Mouse (Mus musculus) spleen, adult 18-20 months (tissue): ENCODE results near the gene Supt20.
"Not testable (repeated sequence)": the region's sequence is repeated elsewhere in the genome, so short reads cannot be mapped to it uniquely, and the experiment has no call there.

ENCODE experiments used
- DNase-seq, 2 experiments: peaks; one replicate each; pipeline ENCODE4 v3.0.0; 2022; ENCODE audit warnings: mixed read lengths in 2 of 2

The Supt20 gene

DNA sequence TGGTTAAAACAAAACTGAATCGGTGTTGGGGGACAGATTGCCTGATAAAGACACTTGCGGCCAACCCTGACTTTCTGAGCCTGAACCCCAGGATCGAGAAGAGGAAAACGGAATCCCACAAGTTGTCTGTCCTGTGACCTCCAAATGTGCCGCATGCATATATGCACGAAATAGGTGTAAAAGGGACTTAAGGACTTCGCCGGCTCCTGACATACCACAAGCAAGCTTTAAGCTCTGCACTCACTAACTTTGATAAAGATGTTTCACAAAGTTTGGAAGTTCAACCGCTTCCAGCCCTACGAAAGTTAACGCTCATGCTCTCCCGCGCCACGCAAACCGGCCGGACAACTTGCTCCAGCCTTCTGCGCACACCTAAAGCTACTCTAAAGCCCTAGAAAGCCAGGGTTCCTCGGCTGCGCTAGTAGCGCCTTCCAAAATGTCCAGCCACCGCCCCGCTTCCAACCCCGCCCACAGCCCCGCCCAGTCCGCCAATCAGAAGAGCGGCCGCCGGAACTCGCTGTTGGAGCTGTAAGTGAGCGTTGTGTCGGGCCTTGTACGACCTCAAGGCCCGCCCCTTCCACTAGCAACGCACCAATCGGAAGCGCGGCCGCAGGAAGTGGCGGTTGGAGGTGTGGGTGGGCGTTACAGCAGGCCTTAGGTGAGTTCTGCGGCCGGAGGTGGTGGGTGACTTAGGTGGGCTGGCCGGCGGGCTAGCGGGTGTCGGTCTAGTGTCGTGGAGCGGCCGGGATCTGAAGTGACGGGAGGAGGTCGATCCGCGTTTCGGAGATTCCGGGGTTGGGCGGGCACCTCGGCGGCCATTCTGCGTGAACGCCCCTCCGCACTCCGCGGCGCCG is at the start of gene Supt20:
Gene Supt20 (plus strand): TSS at position 606 of the 854 bp plus-strand sequence.
- peak; percentile 84 to 87 for DNase-seq

DNA sequence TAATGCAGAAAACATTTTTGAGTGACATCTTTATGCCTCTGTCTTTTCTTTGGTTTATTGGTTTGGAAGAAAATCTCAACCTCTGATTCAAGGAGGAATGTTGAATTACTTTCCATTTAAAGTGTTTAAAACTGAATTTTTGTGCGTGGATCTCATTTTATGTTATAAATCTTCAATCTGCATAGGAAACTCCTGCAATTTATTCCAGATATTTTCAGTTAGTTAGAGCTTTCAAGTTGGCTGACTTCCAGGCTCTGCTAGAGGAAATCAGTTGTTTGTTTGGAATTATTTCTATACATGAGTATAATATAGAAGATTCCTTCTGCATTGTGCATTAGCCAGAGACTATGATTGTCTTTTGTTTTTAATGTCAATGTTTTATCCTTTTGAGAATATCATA is 49.8 kb upstream of the Supt20 start:
- no peak for DNase-seq

DNA sequence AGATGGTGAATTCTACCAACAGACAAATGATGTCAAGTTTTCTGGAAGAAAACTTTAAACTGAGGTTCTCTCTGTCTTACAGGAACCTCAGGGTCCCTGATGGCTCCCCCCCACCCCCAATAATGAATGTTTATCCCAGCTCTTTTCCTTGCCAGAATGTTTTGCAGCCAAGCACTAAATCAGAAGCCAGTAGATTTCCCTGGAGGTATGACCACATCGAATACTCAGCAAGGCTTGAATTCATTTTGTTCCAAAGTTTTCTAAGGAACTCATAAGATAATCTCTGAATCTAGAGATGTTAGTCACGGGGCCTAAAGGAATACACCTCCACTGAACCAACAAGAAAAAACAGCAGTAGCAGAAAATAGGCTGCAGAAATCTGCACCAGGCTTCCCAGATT is 45.0 kb upstream of the Supt20 start:
- DNase-seq = no peak

DNA sequence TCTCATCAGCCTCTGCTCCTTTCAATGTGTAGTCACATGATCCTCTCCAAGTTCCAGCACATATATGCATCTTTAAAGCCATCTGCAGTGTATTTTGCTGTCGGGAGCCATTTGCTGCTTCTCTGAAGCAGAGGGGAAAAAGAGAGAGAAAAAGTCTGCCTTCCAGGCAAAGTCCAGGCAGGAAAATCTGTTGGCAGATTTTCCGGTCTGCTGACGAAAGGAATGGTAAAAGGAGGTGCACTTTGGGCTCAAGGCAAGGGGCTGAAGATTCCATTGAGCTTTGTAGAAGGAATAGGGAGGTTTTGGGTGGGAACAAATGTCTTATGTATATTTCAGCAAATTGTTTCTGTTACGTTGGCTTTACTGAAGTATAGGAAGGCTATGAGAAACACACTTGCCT is 41.0 kb upstream of the Supt20 start:
- no peak for DNase-seq

DNA sequence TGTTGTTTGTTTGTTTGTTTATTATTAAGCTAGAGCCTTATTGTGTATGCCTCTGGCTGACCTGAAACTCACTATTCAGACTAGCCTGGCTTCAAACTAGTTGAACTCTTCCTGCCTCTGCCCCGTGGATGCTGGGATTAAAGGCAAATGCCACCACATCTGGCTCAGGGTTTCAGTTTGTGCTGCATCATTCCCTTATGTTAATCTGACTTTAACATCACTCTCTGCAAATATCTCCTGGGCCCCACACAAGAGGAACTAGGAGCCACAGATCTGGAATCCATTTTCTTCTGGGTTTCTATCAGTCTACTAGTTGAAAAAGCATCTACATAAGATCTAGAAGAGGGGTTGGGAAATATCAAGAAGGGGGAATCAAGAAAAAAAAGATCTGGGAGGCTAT is 38.4 kb upstream of the Supt20 start:
- no peak for DNase-seq

DNA sequence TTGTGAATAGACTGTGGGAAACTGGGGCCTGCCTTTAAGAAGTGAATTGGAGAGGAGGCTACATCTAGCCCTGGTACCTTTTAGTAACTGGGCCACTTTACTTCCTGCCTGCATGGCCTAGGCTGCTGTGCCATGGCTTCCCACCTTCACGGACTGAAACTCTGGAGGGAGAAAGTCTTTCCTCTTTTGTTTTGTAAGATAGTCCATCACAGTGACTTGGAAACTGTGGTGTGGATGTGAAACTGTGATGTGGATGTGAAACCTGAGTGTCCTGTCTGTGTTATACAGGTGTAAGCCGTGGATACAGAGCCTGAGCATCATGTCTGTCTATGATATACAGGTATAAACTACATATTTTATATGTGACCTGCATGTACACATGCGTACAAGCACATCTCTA is 35.5 kb upstream of the Supt20 start:
- no peak for DNase-seq

DNA sequence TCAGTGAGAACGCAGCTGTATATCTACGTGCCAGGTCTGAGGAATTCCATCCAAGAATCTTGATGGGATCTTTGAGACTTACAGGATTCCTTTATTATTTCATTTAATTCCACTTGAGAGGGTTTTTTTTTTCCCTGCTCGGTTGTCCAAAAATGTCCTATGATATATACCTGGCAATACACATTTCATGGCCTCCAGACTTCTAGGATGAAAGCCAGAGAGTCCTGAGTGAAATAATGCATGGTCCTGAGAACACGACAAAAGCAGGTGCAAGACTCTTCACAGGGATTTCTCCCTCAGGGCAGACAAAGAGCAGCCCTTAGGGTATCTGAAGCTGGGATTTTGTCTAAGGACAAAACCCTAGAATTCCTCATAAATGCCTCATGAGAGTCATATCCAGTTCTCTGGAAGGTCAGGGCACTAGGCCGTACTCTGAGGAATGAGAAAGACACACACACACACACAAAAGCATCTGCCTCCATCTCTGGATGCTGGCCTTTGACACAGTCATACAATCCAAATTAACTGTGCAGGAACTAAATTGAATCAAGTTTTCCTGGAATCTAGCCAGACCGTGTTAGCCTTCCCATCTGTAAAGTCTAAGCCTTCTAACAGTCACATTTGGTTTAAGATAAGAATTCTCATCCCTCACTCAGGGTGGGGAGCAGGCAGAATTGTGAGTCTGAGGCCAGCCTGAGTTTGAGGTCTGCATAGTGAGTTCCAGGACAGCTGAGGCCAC is 34.5 kb upstream of the Supt20 start:
- no peak for DNase-seq

- no peak for DNase-seq
Observed at GRCm38 (mm10) chr3:54659736-54660135, 32.9 kb upstream of the Supt20 start.

- no peak for DNase-seq
Observed at GRCm38 (mm10) chr3:54662411-54662810, 30.2 kb upstream of the Supt20 start.

GRCm38 (mm10) chr3:54668141-54668540 is 24.5 kb upstream of the Supt20 start:
- no peak for DNase-seq

DNA sequence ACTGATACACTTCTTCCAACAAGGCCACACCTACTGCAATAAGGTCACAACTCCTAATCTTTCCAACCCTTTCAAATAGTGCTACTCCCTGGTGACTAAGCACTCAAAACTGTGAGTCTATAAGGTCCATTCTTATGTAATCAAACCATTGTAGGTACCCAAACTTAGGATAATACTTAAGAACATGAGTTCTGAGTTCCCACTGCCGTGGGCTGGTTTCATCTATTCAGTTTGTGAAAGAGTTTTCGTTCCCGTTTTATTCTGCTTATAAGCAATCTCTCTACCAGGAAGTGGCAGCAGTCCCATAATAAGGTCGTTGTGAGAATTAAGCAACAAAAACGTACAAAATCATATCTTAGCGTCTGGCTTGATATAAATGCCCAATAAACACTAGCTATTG is 23.9 kb upstream of the Supt20 start:
- no peak for DNase-seq

DNA sequence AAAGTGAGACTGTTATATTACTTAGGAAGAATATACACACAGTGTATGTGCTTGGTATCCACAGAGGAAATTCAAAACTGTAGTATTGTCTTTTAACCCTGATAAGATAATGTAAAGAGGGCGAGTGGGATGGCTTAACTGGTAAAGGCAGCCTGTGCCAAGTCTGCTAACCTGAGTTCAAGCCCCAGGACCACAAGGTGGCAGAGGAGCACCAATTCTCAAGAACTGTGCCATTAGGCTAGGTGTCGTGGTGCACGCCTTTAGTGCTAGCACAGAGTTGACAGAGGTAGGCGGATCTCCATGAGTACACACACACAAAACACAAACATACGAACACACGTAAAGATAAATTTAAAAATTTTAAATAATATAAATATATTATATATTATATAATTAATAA is 23.0 kb upstream of the Supt20 start:
- DNase-seq = peak in 1 of 2 experiments; percentile 8

- no peak for DNase-seq
Observed at GRCm38 (mm10) chr3:54672111-54672510, 20.5 kb upstream of the Supt20 start.

GRCm38 (mm10) chr3:54672557-54673529 is 19.8 kb upstream of the Supt20 start:
- peak in 1 of 2 experiments; percentile 18 for DNase-seq

DNA sequence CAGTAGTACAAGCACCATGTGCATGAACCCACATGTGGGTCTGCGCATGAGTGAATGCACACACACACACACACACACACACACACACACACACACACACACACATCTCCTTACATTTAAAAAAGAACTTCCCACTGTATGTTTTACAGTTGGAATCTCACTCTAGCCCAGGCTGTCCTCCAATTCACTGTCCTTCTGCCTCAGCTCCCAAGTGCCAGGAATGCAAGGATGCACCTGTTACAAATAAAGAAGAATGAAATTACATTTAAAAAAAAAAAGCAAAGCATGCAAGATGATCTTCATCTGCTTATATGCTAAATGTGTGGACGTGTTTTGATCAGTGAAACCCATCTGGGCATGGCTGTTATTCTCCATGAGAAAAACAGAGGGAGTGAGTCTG is 15.8 kb upstream of the Supt20 start:
- DNase-seq = no peak

- no peak for DNase-seq
Observed at GRCm38 (mm10) chr3:54681310-54682204, 11.1 kb upstream of the Supt20 start.

- DNase-seq = no peak
Observed at GRCm38 (mm10) chr3:54685202-54685601, 7.4 kb upstream of the Supt20 start.

GRCm38 (mm10) chr3:54687245-54687644 is 5.4 kb upstream of the Supt20 start:
- no peak for DNase-seq

- DNase-seq = no peak
Observed at GRCm38 (mm10) chr3:54689091-54689490, 3.5 kb upstream of the Supt20 start.

GRCm38 (mm10) chr3:54693056-54693415 is 429 bp downstream of the Supt20 start:
- no peak for DNase-seq

DNA sequence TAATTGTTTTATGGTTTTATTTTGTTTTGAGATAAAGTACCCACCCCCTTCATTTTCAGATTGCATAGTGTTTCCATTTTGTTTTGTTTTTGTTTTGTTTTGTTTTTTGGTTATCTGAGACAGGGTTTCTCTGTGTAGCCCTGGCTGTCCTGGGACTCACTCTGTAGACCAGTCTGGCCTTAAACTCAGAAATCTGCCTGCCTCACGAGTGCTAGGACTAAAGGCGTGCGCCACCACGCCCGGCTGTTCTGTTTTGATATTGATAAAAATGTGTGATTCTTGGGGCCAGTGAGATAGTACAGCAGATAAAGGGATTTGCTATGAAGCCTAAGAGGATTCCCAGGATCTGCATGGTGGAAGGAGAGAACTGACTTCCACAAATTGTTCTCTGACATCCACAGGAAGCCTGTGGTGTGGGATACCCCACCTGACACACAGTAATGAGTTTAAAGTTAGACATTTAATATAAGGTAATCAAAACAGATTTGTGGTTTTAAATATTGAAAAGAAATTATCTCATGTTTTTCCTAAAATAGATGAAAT is 7.2 kb downstream of the Supt20 start:
- DNase-seq = no peak

- DNase-seq = not testable (repeated sequence)
Observed at GRCm38 (mm10) chr3:54704106-54704505, 11.5 kb downstream of the Supt20 start.
